Mouse (Mus musculus) spleen, adult 2 months (tissue): Measurements from ENCODE around the gene Slc38a9.

Experiments
- CTCF ChIP-seq: fragments of 200-500 bp; IDR thresholded peaks from 2 replicates; pipeline ENCODE4 v1.5.1; 2011; ENCODE audit warnings: mild to moderate bottlenecking, inconsistent platforms; ENCODE audit not compliant: insufficient read depth, insufficient read length, insufficient replicate concordance; ENCODE audit errors: extremely low read depth
- POLR2A ChIP-seq: fragments of 200-500 bp; IDR thresholded peaks from 2 replicates; pipeline ENCODE4 v1.6.1; 2011; ENCODE audit warnings: low read depth, low read length, inconsistent platforms

GRCm38 (mm10) chr13:112701256-112701655 lies 40.7 kb downstream of the Slc38a9 start:
- TF ChIP-seq CTCF, result no peak
- no peak for TF ChIP-seq POLR2A
